Mouse (Mus musculus) thymus, postnatal 0 days (tissue): ENCODE measurements around the gene Setd1a. TPM values are rescaled to one million over a fixed set of nuclear protein-coding genes. Genes with fewer than 3 reads are reported as not detected.
"Not testable (repeated sequence)": the region's sequence is repeated elsewhere in the genome, so short reads cannot be mapped to it uniquely, and the experiment has no call there.

Source experiments
- DNase-seq: peaks from one replicate; pipeline ENCODE4 v3.0.0-alpha.2; 2015; ENCODE audit warnings: low spot score
- polyA plus RNA-seq: library from polyadenylated mRNA; unstranded; fragments of >200 nt; fragmentation: Nextera tagmentation; extraction: Ambion mirVana; gene quantifications from 2 replicates; pipeline ENCODE4 v1.2.1, GENCODE M21; 2015

Setd1a gene
- 18.2 and 21.1 TPM in 2 replicates for polyA plus RNA-seq

GRCm38 (mm10) chr7:127776426-127776825, at the start of gene Setd1a:
Setd1a (plus strand) TSS chr7:127776670.
- DNase-seq, result peak; percentile 80

- no peak for DNase-seq
Observed at GRCm38 (mm10) chr7:127727898-127728297, 48.6 kb upstream of the Setd1a start.

GRCm38 (mm10) chr7:127730170-127730569, 46.3 kb upstream of the Setd1a start:
- no peak for DNase-seq

- not testable (repeated sequence) for DNase-seq
Observed at GRCm38 (mm10) chr7:127732066-127732465, 44.4 kb upstream of the Setd1a start, which contains the start of gene Ctf2. Ctf2 (minus strand) TSS chr7:127732166.

- peak; percentile 75 for DNase-seq
Observed at GRCm38 (mm10) chr7:127744366-127745045, 32.0 kb upstream of the Setd1a start, which contains the start of gene Fbxl19. Fbxl19 (plus strand) TSS chr7:127744543.

GRCm38 (mm10) chr7:127745251-127745651, 31.2 kb upstream of the Setd1a start:
- peak; percentile 93 for DNase-seq

GRCm38 (mm10) chr7:127745652-127746493, 30.6 kb upstream of the Setd1a start:
- peak; percentile 84 for DNase-seq

- DNase-seq, result peak; percentile 23
Observed at GRCm38 (mm10) chr7:127746494-127747491, 29.7 kb upstream of the Setd1a start.

GRCm38 (mm10) chr7:127747559-127748234, 28.8 kb upstream of the Setd1a start:
- DNase-seq, result no peak

- DNase-seq, result no peak
Observed at GRCm38 (mm10) chr7:127748235-127748560, 28.3 kb upstream of the Setd1a start.

- no peak for DNase-seq
Observed at GRCm38 (mm10) chr7:127750131-127751127, 26.0 kb upstream of the Setd1a start.

- DNase-seq, result no peak
Observed at GRCm38 (mm10) chr7:127751619-127752018, 24.9 kb upstream of the Setd1a start.

- no peak for DNase-seq
Observed at GRCm38 (mm10) chr7:127752069-127752468, 24.4 kb upstream of the Setd1a start.

- DNase-seq, result no peak
Observed at GRCm38 (mm10) chr7:127753158-127753557, 23.3 kb upstream of the Setd1a start.

- DNase-seq, result no peak
Observed at GRCm38 (mm10) chr7:127753741-127754140, 22.7 kb upstream of the Setd1a start.

- no peak for DNase-seq
Observed at GRCm38 (mm10) chr7:127759716-127760115, 16.8 kb upstream of the Setd1a start.

GRCm38 (mm10) chr7:127760478-127760877, 16.0 kb upstream of the Setd1a start:
- no peak for DNase-seq

GRCm38 (mm10) chr7:127761026-127761425, 15.4 kb upstream of the Setd1a start:
- DNase-seq, result peak; percentile 58

- DNase-seq, result no peak
Observed at GRCm38 (mm10) chr7:127763642-127764041, 12.8 kb upstream of the Setd1a start.
